Mouse (Mus musculus) embryonic stem cell, embryonic (primary cell): ENCODE measurements around the gene Slc6a14.

Experiments used
- CTCF ChIA-PET, 4 experiments: fragments of 300-600 bp in 2 of 4; fragments of 350-600 bp in 2 of 4; sonication (Branson Sonifier 250); formaldehyde crosslinking; loops; one replicate each; lab custom pipeline; 2022; ENCODE audit warnings: inconsistent platforms in 2 of 4; lab: Charles Lee
- POLR2A ChIA-PET, 4 experiments: fragments of 300-600 bp in 2 of 4; fragments of 350-600 bp in 2 of 4; sonication (Branson Sonifier 250); formaldehyde crosslinking; loops; one replicate each; lab custom pipeline; 2022; ENCODE audit warnings: antibody characterized with exemption in 4 of 4, inconsistent platforms in 1 of 4; lab: Charles Lee

Slc6a14 gene

GRCm38 (mm10) chrX:21714829-21715228 lies at the start of gene Slc6a14:
TSS of gene Slc6a14 (plus strand) at chrX:21714896.
- CTCF ChIA-PET, result no interaction called here
- POLR2A ChIA-PET, result interaction anchor here in 1 of 4 experiments (0.6 kb wide), 1 partner anchor 109 kb away, joined by 3 read pairs; no protein-coding TSS in a partner anchor

GRCm38 (mm10) chrX:21670896-21671295 lies 43.8 kb upstream of the Slc6a14 start:
- ChIA-PET POLR2A (no interaction called here), CTCF (interaction anchor here in 1 of 4 experiments (0.6 kb wide), 1 partner anchor 37 kb away, joined by 3 read pairs; no protein-coding TSS in a partner anchor)

- ChIA-PET CTCF (no interaction called here), POLR2A (interaction anchor here in 1 of 4 experiments (0.6 kb wide), 1 partner anchor 68 kb away, joined by 3 read pairs; no protein-coding TSS in a partner anchor)
These were observed 19.5 kb upstream of the Slc6a14 start for GRCm38 (mm10) chrX:21695220-21695619.

GRCm38 (mm10) chrX:21695687-21696086 lies 19.0 kb upstream of the Slc6a14 start:
- CTCF ChIA-PET, result no interaction called here
- POLR2A ChIA-PET, result no interaction called here

- ChIA-PET CTCF (interaction anchor here in 2 of 4 experiments (0.5 to 0.8 kb wide), 2 partner anchors 32 to 40 kb away, joined by 3 to 5 read pairs; no protein-coding TSS in a partner anchor), POLR2A (interaction anchor here in 1 of 4 experiments (0.7 to 0.9 kb wide), 2 partner anchors 340 to 1992 kb away, joined by 3 read pairs; no protein-coding TSS in a partner anchor)
These were observed 13.1 kb upstream of the Slc6a14 start for GRCm38 (mm10) chrX:21701646-21702045.

GRCm38 (mm10) chrX:21704470-21704869 lies 10.2 kb upstream of the Slc6a14 start:
- CTCF ChIA-PET, result no interaction called here
- POLR2A ChIA-PET, result no interaction called here

- ChIA-PET CTCF (no interaction called here), POLR2A (interaction anchor here in 1 of 4 experiments (0.6 kb wide), 1 partner anchor 109 kb away, joined by 3 read pairs; no protein-coding TSS in a partner anchor)
These were observed 597 bp downstream of the Slc6a14 start for GRCm38 (mm10) chrX:21715293-21715692.

- POLR2A ChIA-PET, result no interaction called here
- CTCF ChIA-PET, result no interaction called here
These were observed 2.2 kb downstream of the Slc6a14 start for GRCm38 (mm10) chrX:21716885-21717284.

- CTCF ChIA-PET, result no interaction called here
- POLR2A ChIA-PET, result no interaction called here
These were observed 30.3 kb downstream of the Slc6a14 start, which contains the start of gene Gm28269 for GRCm38 (mm10) chrX:21744997-21745396. TSS of gene Gm28269 (minus strand) at chrX:21745097.
